Mouse (Mus musculus) stomach, embryonic 16.5 days (tissue): ENCODE measurements around the gene Abcc1. TPM values are rescaled to one million over a fixed set of nuclear protein-coding genes. Genes with fewer than 3 reads are reported as not detected.
A peak's percentile ranks its signal among the peaks of the same experiment; 100 is the strongest.

Experiments
- ATAC-seq: fragments of 200-750 bp; cut with Nextera tagmentation; 2 replicates; pipeline ENCODE4 v1.8.0; 2017; ENCODE audit warnings: moderate number of reproducible peaks, moderate TSS enrichment; ENCODE audit not compliant: insufficient read depth, low FRiP score
- H3K27ac ChIP-seq: fragments of 300-500 bp; sonication (generic); 2 replicates; pipeline ENCODE4 v1.5.1; 2014; ENCODE audit warnings: low read length
- H3K27me3 ChIP-seq: fragments of 300-500 bp; sonication (generic); 2 replicates; pipeline ENCODE4 v1.6.1; 2014; ENCODE audit warnings: low read length, control low read depth, mixed read lengths; ENCODE audit not compliant: control insufficient read depth, insufficient read depth
- H3K36me3 ChIP-seq: fragments of 300-500 bp; sonication (generic); 2 replicates; pipeline ENCODE4 v1.6.1; 2014; ENCODE audit warnings: low read length; ENCODE audit not compliant: control insufficient read depth, insufficient read depth
- H3K4me1 ChIP-seq: fragments of 300-500 bp; sonication (generic); 2 replicates; pipeline ENCODE4 v1.6.1; 2014; ENCODE audit warnings: low read length, control low read depth, mixed read lengths; ENCODE audit not compliant: control insufficient read depth, insufficient read depth
- H3K4me2 ChIP-seq: fragments of 300-500 bp; sonication (generic); 2 replicates; pipeline ENCODE4 v1.6.1; 2014; ENCODE audit warnings: low read depth, low read length, mixed read lengths
- H3K4me3 ChIP-seq: fragments of 300-500 bp; sonication (generic); replicated peaks from 2 replicates; pipeline ENCODE4 v1.5.1; 2014; ENCODE audit warnings: mild to moderate bottlenecking, low read length
- H3K9ac ChIP-seq: fragments of 300-500 bp; sonication (generic); 2 replicates; pipeline ENCODE4 v1.6.1; 2014; ENCODE audit warnings: low read length
- H3K9me3 ChIP-seq: fragments of 300-500 bp; sonication (generic); replicated peaks from 2 replicates; pipeline ENCODE4 v1.6.1; 2016; ENCODE audit warnings: low read length, control low read depth; ENCODE audit not compliant: control insufficient read depth
- WGBS: fragments of 180-500 bp; shearing (Covaris S2); extraction: QIAGEN DNeasy Blood & Tissue Kit; methylation state at CpG from one replicate; pipeline ENCODE4 v1.1.7; 2014; 5-methylcytosine and 5-hydroxymethylcytosine counted together
- polyA plus RNA-seq: library from polyadenylated mRNA; unstranded; fragments of >200 nt; fragmentation: Nextera tagmentation; extraction: Ambion mirVana; gene quantifications from 2 replicates; pipeline ENCODE4 v1.2.1, GENCODE M21; 2015

The Abcc1 gene
- polyA plus RNA-seq, 1 experiment from 2014 or later: 13.6 TPM

DNA sequence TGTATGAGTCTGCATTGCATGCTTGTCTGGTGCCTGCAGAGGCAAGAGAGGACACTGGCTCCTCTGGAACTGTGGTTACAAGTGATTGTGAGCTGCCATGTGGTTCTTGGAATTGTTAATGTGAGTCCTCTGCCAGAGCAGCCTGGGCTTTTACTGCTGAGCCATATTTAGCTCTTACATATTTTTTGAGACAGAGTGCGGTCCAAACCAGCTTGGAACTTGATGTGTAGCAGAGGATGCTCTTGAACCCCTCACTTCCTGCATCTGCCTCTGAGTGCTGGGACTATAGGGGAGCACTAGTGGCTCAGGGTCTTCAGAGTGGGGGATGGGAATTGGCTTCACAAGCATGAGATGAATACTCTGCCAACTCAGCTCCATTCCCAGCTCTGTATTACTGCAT lies 10.0 kb downstream of the Abcc1 start:
- Histone ChIP-seq H3K4me1 (peaks cover 19% of the 10 kb centered on the region), H3K27me3 (no peaks in the 10 kb centered on the region), H3K27ac (peak overlapping the region; percentile 92), H3K4me2 (no peak overlapping the region), H3K36me3 (no peaks in the 10 kb centered on the region), H3K9ac (no peak overlapping the region), H3K9me3 (no peaks in the 10 kb centered on the region), H3K4me3 (no peak overlapping the region)
- WGBS: 67% methylated on average over 1 of the region's 1 CpGs
- no peak; the same call in 1 of the 2 replicates for ATAC-seq

DNA sequence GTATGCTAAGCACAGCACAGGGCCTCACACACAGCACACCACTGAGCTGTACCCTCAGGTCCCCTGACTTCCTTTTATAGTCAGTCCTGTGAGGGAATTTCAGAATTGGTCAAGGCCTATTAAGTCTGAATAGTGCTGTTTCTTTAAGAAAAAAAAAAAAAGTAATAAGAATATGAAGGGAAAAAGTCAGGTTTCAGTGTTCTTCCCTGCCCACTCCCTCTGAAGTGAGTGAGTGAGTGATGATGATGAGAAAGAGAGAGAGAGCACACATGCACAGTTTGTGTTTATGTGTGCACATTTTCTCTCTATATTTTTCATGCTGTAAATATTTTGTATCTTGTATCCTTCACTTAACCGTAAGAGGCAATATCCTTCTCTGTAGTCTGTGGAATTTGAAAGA lies 11.0 kb downstream of the Abcc1 start:
- 13% methylated on average over 1 of the region's 1 CpGs for WGBS
- Histone ChIP-seq H3K27ac (peak overlapping the region; percentile 92), H3K36me3 (no peaks in the 10 kb centered on the region), H3K9ac (no peak overlapping the region), H3K4me2 (0 out of 2 replicates have a peak overlapping the region, but pooled peaks have one; percentile 21), H3K4me3 (no peak overlapping the region), H3K9me3 (no peaks in the 10 kb centered on the region), H3K4me1 (peaks cover 19% of the 10 kb centered on the region), H3K27me3 (no peaks in the 10 kb centered on the region)
- no peak for ATAC-seq

DNA sequence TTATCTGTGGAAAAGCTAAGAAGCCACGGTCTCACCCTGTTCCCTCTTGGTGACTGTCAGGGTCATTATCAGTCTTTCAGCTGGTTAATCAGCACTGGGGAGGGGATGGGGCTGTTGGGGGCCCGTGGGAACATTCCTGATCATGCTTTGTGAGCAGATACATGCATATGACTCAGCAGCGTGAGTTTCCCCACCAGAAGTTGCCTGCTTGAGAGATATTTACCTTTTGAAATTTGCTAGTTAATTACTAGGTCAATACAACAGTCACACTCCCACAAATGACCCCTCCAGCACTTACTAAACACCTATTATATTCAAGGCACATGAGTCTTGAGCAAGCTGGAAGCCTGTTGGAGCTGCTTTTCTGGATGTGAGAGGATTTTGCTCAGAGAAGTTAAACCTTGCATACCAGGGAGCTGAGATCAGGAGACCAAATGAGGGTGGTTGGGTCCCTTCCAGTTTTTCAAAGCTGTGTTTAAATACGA lies 11.5 kb downstream of the Abcc1 start:
- H3K4me3 ChIP-seq: no peak overlapping the region
- ATAC-seq: peak; percentile 73; the same call in 1 of the 2 replicates
- no peaks in the 10 kb centered on the region for H3K27me3 ChIP-seq
- no peaks in the 10 kb centered on the region for H3K36me3 ChIP-seq
- 0 out of 2 replicates have a peak overlapping the region, but pooled peaks have one; percentile 21 for H3K4me2 ChIP-seq
- H3K9me3 ChIP-seq: no peaks in the 10 kb centered on the region
- H3K9ac ChIP-seq: no peak overlapping the region
- H3K4me1 ChIP-seq: peaks cover 19% of the 10 kb centered on the region
- peak overlapping the region; percentile 92 for H3K27ac ChIP-seq
- 29% methylated on average over 4 of the region's 4 CpGs for WGBS

DNA sequence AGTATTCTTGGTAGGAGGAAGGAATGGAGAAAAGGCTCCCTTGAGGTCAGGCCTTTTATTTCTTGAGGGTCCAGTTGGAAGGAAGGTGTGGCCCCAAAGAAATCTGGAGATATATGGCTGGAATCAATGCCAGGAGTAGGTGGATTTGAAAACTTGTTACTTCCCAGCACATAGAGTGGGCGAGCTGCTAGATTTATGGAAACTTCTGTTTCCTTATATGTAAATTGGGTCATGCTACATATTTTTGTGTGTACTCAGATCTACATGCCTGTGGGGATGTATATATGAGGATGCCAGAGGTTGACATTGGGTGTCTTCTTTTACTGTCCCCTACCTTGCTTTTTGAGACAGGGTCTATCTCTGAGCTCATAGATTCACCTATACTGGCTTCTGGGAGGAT lies 14.6 kb downstream of the Abcc1 start:
- Histone ChIP-seq H3K36me3 (no peaks in the 10 kb centered on the region), H3K4me3 (no peak overlapping the region), H3K27me3 (no peaks in the 10 kb centered on the region), H3K4me1 (peaks cover 18% of the 10 kb centered on the region), H3K9ac (no peak overlapping the region), H3K4me2 (no peak overlapping the region), H3K9me3 (no peaks in the 10 kb centered on the region), H3K27ac (no peak overlapping the region)
- ATAC-seq: no peak
- WGBS: 85% methylated on average over 1 of the region's 1 CpGs

DNA sequence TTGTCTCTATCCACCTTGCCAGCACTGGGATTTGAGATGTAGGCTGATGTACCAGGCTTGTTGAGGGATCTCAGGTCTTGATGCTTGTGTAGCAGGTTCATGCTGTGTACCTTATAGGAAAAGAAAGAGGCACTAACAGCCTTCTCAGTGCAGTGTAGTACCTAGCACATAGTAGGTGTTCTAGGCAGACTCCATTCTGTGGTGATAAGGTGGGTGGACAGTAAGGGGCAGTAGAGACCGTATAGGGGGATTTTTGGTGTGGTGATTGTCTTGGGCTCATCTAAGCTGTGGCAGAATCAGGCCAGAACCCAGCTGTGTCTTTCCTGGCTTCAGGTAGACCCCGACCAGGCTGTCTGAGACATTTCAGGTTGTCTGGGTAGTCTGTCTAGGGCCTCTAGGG lies 15.0 kb downstream of the Abcc1 start:
- no peak overlapping the region for H3K4me3 ChIP-seq
- H3K27ac ChIP-seq: no peak overlapping the region
- no peaks in the 10 kb centered on the region for H3K9me3 ChIP-seq
- peaks cover 14% of the 10 kb centered on the region for H3K4me1 ChIP-seq
- 70% methylated on average over 2 of the region's 2 CpGs for WGBS
- no peak for ATAC-seq
- H3K9ac ChIP-seq: no peak overlapping the region
- H3K4me2 ChIP-seq: no peak overlapping the region
- no peaks in the 10 kb centered on the region for H3K27me3 ChIP-seq
- H3K36me3 ChIP-seq: no peaks in the 10 kb centered on the region

DNA sequence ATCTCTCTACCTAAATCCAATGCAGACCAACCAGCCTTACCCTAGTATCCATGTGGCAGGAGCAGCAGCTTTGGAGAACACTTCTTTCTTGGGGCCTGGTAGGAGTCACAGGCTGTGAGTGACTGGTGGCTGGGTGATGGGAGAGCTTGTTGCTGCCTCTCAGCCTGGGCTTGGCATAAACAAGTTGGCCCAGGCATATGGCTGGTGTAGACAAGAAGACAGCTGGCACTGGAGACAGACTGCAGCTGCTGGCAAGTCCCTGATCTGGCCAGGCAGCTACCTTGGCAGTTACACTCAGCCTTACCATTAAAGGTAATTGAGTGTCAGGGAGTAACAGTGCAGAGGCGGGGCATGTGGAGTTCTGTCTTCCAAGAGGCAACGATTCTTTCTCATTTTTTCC lies 16.0 kb downstream of the Abcc1 start:
- H3K9me3 ChIP-seq: no peaks in the 10 kb centered on the region
- no peaks in the 10 kb centered on the region for H3K27me3 ChIP-seq
- H3K27ac ChIP-seq: peak overlapping the region; percentile 1; the same call in 1 of the 2 replicates
- WGBS: 62% methylated on average over 2 of the region's 2 CpGs
- H3K9ac ChIP-seq: no peak overlapping the region
- no peak overlapping the region for H3K4me2 ChIP-seq
- no peaks in the 10 kb centered on the region for H3K36me3 ChIP-seq
- H3K4me3 ChIP-seq: no peak overlapping the region
- 0 out of 2 replicates have a peak, but pooled peaks cover 4% of the 10 kb centered on the region for H3K4me1 ChIP-seq
- peak; percentile 80 for ATAC-seq

DNA sequence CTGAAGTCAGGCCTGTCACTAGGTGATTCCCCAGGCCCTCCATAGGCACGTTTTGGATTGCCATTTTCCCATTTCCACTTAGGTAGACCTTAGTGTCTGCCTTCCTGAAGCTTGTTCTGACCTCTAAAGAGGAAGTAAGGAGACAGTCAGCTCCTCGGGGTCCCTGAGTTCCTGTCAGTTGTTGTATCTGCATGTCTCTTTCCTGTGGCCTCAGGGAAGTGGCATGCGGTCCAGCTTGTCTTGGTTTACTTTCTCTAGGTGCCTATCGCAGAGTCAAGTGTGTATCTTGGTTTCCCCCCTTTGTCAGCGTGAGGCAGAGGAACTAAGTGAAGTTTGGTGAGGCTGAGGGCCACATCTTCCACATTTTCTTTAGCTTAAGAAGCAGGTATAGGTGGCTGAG lies 17.3 kb downstream of the Abcc1 start:
- no peak for ATAC-seq
- Histone ChIP-seq H3K4me3 (no peak overlapping the region), H3K4me1 (no peaks in the 10 kb centered on the region), H3K4me2 (no peak overlapping the region), H3K36me3 (no peaks in the 10 kb centered on the region), H3K9me3 (no peaks in the 10 kb centered on the region), H3K27me3 (no peaks in the 10 kb centered on the region), H3K27ac (no peak overlapping the region), H3K9ac (no peak overlapping the region)
- WGBS: 79% methylated on average over 5 of the region's 5 CpGs

DNA sequence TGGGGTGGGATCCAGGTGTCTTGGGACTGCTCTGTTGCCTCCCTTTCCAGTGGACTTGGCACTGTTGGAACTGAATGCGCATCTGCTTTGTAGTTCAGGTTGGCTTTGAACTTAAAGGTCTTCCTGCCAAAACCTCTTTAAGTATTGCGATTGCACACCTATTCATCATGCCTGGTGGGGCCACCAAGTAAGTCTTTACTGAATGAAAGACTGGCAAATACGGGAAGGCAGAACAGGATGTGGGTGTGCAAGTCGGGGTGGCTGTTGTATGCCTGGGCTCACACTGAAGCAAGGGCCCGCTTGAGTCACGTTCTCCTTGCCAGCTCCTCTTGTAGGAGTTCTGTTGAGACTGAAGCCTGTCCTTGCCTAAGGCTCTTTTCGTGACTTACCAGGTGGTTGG lies 18.5 kb downstream of the Abcc1 start:
- no peak overlapping the region for H3K27ac ChIP-seq
- H3K27me3 ChIP-seq: no peaks in the 10 kb centered on the region
- H3K4me1 ChIP-seq: no peaks in the 10 kb centered on the region
- no peak for ATAC-seq
- H3K4me2 ChIP-seq: no peak overlapping the region
- H3K9me3 ChIP-seq: no peaks in the 10 kb centered on the region
- H3K4me3 ChIP-seq: no peak overlapping the region
- no peaks in the 10 kb centered on the region for H3K36me3 ChIP-seq
- whole genome bisulfite sequencing: 83% methylated on average over 7 of the region's 7 CpGs
- no peak overlapping the region for H3K9ac ChIP-seq

DNA sequence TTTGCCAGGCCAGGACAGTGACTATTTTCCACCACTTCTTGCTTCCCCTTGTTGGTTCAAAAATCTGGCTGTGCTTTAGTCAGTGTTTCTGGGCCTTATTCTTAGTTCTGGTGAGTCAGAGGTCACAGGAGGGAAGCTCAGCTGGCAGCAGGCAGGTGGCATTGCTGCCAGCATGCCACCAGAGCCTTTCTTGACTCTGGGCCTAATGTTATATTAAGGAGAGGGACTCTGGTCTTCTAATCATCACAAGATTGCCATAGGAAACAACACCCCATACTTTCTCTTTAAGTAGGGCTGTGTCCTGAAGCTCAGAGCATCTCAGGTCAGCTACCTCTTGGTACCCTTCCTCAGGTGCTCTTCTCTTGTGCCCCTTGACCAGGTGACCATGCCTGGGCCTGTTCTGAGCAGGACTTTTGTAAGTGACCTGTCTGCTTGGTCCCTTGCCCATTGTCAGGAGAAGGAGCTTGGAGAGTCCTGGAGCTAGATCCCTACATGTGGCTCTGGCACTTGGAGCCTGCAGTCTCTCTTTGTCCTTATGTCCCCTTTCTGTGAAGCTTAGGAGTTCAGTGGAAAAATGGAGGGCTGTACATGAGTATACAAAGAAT lies 19.8 kb downstream of the Abcc1 start:
- no peak for ATAC-seq
- Histone ChIP-seq H3K4me3 (no peak overlapping the region), H3K36me3 (no peaks in the 10 kb centered on the region), H3K9me3 (no peaks in the 10 kb centered on the region), H3K4me1 (no peaks in the 10 kb centered on the region), H3K27me3 (no peaks in the 10 kb centered on the region), H3K4me2 (no peak overlapping the region), H3K9ac (no peak overlapping the region), H3K27ac (no peak overlapping the region)
